Comparison of ENCODE assay signal across 10 mouse cellular contexts in the genomic region with DNA sequence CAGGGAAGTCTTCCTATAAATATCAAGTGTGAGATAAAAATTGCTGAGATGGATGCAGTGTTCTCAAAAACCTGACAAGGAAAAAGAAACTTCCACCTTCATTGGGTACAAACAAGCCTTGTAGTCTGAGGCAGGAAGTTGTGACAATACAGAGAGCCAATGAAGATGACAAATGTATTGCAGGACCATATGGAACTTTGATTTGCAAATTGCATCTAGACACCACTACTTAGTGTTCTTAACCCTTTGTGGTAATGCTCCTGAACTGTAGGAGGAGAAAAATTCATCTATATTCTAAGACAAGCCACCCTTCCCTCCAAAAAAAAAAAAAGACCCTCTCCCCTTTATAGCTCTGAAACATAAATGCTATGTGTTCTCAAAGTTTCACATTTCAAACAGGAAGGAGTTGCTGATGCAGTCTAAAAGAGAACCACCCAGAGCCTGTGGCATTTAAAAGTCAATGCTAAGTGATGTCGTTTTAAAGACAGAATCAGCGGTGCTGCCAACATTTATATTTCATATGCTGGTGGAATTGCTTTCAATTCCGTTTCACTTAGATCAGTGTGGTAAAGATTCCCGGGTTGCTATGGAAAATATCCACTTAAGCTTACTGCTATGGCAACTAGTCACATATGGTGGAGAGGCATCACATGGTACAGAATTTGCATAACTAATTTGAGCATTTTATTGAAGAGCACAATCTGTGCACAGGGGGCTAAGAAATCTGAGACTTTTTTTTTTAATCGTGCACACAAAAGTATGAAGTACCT.
DNase-seq lines count a peak whose midpoint lies in the region; ATAC-seq and TF ChIP-seq lines count a peak whose summit lies in the region.
"Had no signal": no experiment of that assay in that cellular context is flagged by ENCODE, and none has a peak within 500 bp of the region (broad histone marks: within the 10 kb centered on the region; RNA-seq: fewer than 3 reads in every experiment).

No protein-coding gene starts in this region.

- H3K36me3 ChIP-seq in forebrain, embryonic 13.5 days (ENCODE audit: poor library complexity, severe bottlenecking) = no peaks in the 10 kb centered on the region
- H3K36me3 ChIP-seq in hindbrain, embryonic 15.5 days = no peaks in the 10 kb centered on the region
- H3K36me3 ChIP-seq in neural tube, embryonic 13.5 days = no peaks in the 10 kb centered on the region
- H3K36me3 ChIP-seq in heart, adult 2 months (ENCODE audit: control insufficient read depth, insufficient read depth, low read length) = no peaks in the 10 kb centered on the region

- no peak for DNase-seq in left cerebral cortex, adult 2 months (ENCODE audit: extremely low spot score in 1 of 2, low spot score in 2 of 2)
- no peak for DNase-seq in left cerebral cortex, postnatal 36 days (ENCODE audit: low spot score in 2 of 2)
- no peak for DNase-seq in heart, postnatal 14 days
- DNase-seq in heart, adult 2 months = no peak
- DNase-seq: kidney, adult 9 months; thymus, postnatal 25 days had no signal

- no peak for TF ChIP-seq CTCF in left cerebral cortex, adult 2 months (IDR thresholded peaks at IDR 0.05)
- no peak for TF ChIP-seq CTCF in heart, adult 2 months (IDR thresholded peaks at IDR 0.05)

- H3K9ac ChIP-seq in forebrain, embryonic 13.5 days = no peak overlapping the region
- H3K9ac ChIP-seq in hindbrain, embryonic 15.5 days = no peak overlapping the region
- no peak overlapping the region for H3K9ac ChIP-seq in neural tube, embryonic 13.5 days
- no peak overlapping the region for H3K9ac ChIP-seq in heart, adult 2 months (ENCODE audit: low read depth, low read length)

- peak overlapping the region; percentile 19; the same call in 1 of the 2 replicates for H3K4me2 ChIP-seq in forebrain, embryonic 13.5 days
- H3K4me2 ChIP-seq in hindbrain, embryonic 15.5 days = no peak overlapping the region
- no peak overlapping the region for H3K4me2 ChIP-seq in neural tube, embryonic 13.5 days

- H3K27ac ChIP-seq in left cerebral cortex, adult 2 months = peak overlapping the region; percentile 83
- H3K27ac ChIP-seq in forebrain, embryonic 13.5 days = peak overlapping the region; percentile 27; the same call in 1 of the 2 replicates
- H3K27ac ChIP-seq in hindbrain, embryonic 15.5 days (replicated peaks) = no peak overlapping the region
- H3K27ac ChIP-seq in neural tube, embryonic 13.5 days (replicated peaks) = no peak overlapping the region
- no peak overlapping the region for H3K27ac ChIP-seq in heart, adult 2 months

- no peak for TF ChIP-seq POLR2A in heart, adult 2 months (IDR thresholded peaks at IDR 0.05; ENCODE audit: insufficient read depth, low read depth, low read length)

- no peaks in the 10 kb centered on the region for H3K79me2 ChIP-seq in heart, adult 2 months (replicated peaks; ENCODE audit: control insufficient read depth, insufficient read depth, low read length)

- intact Hi-C loops in left cerebral cortex, adult 2 months (cut with DNase I) = loop anchor here (2.0 kb wide), 1 partner anchor 111 kb away; no protein-coding TSS in a partner anchor
- intact Hi-C loops in left cerebral cortex, postnatal 36 days (cut with DNase I) = no loop called here
- intact Hi-C loops in heart, postnatal 14 days (cut with DNase I) = no loop called here
- intact Hi-C loops in heart, adult 2 months (cut with DNase I) = no loop called here

- no peak overlapping the region for H3K4me3 ChIP-seq in left cerebral cortex, adult 2 months
- no peak overlapping the region for H3K4me3 ChIP-seq in forebrain, embryonic 13.5 days
- no peak overlapping the region for H3K4me3 ChIP-seq in hindbrain, embryonic 15.5 days
- H3K4me3 ChIP-seq in neural tube, embryonic 13.5 days = no peak overlapping the region
- no peak overlapping the region for H3K4me3 ChIP-seq in heart, adult 2 months

- 48% methylated on average over 5 of the region's 5 CpGs for WGBS in forebrain, embryonic 13.5 days
- 49% methylated on average over 5 of the region's 5 CpGs for WGBS in hindbrain, embryonic 15.5 days
- WGBS in neural tube, embryonic 13.5 days = 54% methylated on average over 5 of the region's 5 CpGs
- 72% methylated on average over 5 of the region's 5 CpGs for WGBS in heart, adult 2 months

- no peaks in the 10 kb centered on the region for H3K27me3 ChIP-seq in forebrain, embryonic 13.5 days
- H3K27me3 ChIP-seq in hindbrain, embryonic 15.5 days = no peaks in the 10 kb centered on the region
- no peaks in the 10 kb centered on the region for H3K27me3 ChIP-seq in neural tube, embryonic 13.5 days
- no peaks in the 10 kb centered on the region for H3K27me3 ChIP-seq in heart, adult 2 months (ENCODE audit: control insufficient read depth, insufficient read depth, low read length)

- no peak for TF ChIP-seq EP300 in heart, adult 2 months (IDR thresholded peaks at IDR 0.05; ENCODE audit: insufficient read depth, low read depth, low read length)

- peaks cover 14% of the 10 kb centered on the region for H3K4me1 ChIP-seq in forebrain, embryonic 13.5 days
- H3K4me1 ChIP-seq in hindbrain, embryonic 15.5 days (replicated peaks) = no peaks in the 10 kb centered on the region
- peaks cover 8% of the 10 kb centered on the region; the same call in 1 of the 2 replicates for H3K4me1 ChIP-seq in neural tube, embryonic 13.5 days (replicated peaks)
- no peaks in the 10 kb centered on the region for H3K4me1 ChIP-seq in heart, adult 2 months (ENCODE audit: control insufficient read depth, insufficient read depth, low read length)

- ATAC-seq in forebrain, embryonic 13.5 days = peak; percentile 95
- ATAC-seq in hindbrain, embryonic 15.5 days (ENCODE audit: low FRiP score, low read depth) = peak; percentile 59; the same call in 1 of the 2 replicates
- ATAC-seq in neural tube, embryonic 13.5 days (ENCODE audit: low read depth) = peak; percentile 76
- ATAC-seq: CD4-positive, CD25-positive, alpha-beta regulatory T cell, adult 4 months had no signal

- H3K9me3 ChIP-seq in forebrain, embryonic 13.5 days (replicated peaks) = no peaks in the 10 kb centered on the region
- H3K9me3 ChIP-seq in hindbrain, embryonic 15.5 days = no peaks in the 10 kb centered on the region
- no peaks in the 10 kb centered on the region for H3K9me3 ChIP-seq in neural tube, embryonic 13.5 days

Comparison
In these comparisons a context has a peak if more than half of its experiments do, and no peak if none do; other contexts are left out.
1. H3K27ac ChIP-seq: peak in left cerebral cortex, adult 2 months (single experiment) and forebrain, embryonic 13.5 days (single experiment); none in hindbrain, embryonic 15.5 days (single experiment), neural tube, embryonic 13.5 days (single experiment) and heart, adult 2 months (single experiment).
2. Peak in every context shown above with its lines, with median percentiles within 50 percentile points of each other: ATAC-seq.